8 mouse cellular contexts compared by ENCODE assay signal in the genomic region with DNA sequence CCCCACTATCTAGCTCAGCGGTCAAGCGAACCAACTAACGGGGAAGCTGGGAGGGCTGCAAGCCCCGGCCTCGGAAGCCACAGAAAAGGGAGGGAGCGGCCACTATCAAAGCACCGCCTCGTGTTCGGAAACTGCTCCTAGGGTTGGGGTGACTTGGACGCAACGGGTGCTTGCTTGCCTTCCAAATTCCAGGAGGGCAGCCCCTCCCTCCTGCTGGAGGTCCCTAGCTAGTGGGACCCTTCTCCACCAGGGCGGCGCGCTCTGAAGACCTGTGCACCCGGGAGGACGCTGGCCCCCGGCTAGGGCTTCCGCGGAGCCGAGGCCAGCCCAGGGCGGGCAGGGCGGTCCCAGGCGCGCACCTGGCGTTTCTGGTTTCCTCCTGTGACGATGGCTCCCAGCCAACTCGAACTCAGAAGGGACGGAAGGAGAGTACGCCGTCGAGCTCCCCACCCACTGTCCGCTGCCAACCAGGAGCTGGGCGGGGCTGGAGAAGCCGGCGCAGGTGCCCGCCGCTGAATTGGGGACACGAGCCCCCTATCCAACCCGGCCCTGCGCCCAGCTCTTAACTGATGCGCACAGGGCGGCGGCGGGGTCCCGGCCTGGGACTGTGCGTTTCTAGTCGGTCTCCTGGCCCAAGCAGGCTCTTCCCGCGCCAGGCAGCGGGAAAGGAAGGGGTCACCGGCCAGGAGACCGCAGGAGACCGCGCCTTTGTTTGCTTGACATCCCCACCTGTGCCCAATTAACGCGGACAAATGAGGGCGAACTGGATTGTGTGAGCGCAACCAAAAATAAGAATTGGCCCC. TPM values are rescaled to one million over a fixed set of nuclear protein-coding genes. Genes with fewer than 3 reads are reported as not detected.
DNase-seq lines count a peak whose midpoint lies in the region; ATAC-seq lines count a peak whose summit lies in the region.

No protein-coding gene starts in this region.

- H3K36me3 ChIP-seq in embryonic facial prominence, embryonic 14.5 days (ENCODE audit: control insufficient read depth, insufficient read depth, low read length), result no peaks in the 10 kb centered on the region
- H3K36me3 ChIP-seq in hindbrain, embryonic 12.5 days, result no peaks in the 10 kb centered on the region
- no peaks in the 10 kb centered on the region for H3K36me3 ChIP-seq in limb, embryonic 15.5 days
- H3K36me3 ChIP-seq in midbrain, embryonic 14.5 days (ENCODE audit: control insufficient read depth, insufficient read depth, low read length), result no peaks in the 10 kb centered on the region
- no peaks in the 10 kb centered on the region for H3K36me3 ChIP-seq in stomach, embryonic 15.5 days

- H3K9ac ChIP-seq in embryonic facial prominence, embryonic 14.5 days (ENCODE audit: low read depth, low read length), result peak overlapping the region; percentile 55
- peak overlapping the region; percentile 45; the same call in 1 of the 2 replicates for H3K9ac ChIP-seq in hindbrain, embryonic 12.5 days
- H3K9ac ChIP-seq in limb, embryonic 15.5 days, result 0 out of 2 replicates have a peak overlapping the region, but pooled peaks have one; percentile 14
- H3K9ac ChIP-seq in midbrain, embryonic 14.5 days (replicated peaks; ENCODE audit: low read length), result no peak overlapping the region; the same call in 1 of the 2 replicates
- peak overlapping the region; percentile 44; the same call in 1 of the 2 replicates for H3K9ac ChIP-seq in stomach, embryonic 15.5 days

- WGBS in embryonic facial prominence, embryonic 14.5 days, result 0% methylated on average over 47 of the region's 58 CpGs
- under 1% methylated on average over 58 of the region's 58 CpGs for WGBS in hindbrain, embryonic 12.5 days
- WGBS in limb, embryonic 15.5 days, result under 1% methylated on average over 57 of the region's 58 CpGs
- WGBS in midbrain, embryonic 14.5 days, result under 1% methylated on average over 58 of the region's 58 CpGs
- WGBS in stomach, embryonic 15.5 days, result 1% methylated on average over 58 of the region's 58 CpGs

- ATAC-seq in embryonic facial prominence, embryonic 14.5 days (ENCODE audit: low read depth), result peak; percentile 86
- ATAC-seq in hindbrain, embryonic 12.5 days (ENCODE audit: low FRiP score), result peak; percentile 46; the same call in 1 of the 2 replicates
- ATAC-seq in limb, embryonic 15.5 days (ENCODE audit: insufficient number of reproducible peaks, low FRiP score, low TSS enrichment, low read depth), result 0 out of 2 replicates have a peak, but pooled peaks have one; percentile 13
- no peak for ATAC-seq in midbrain, embryonic 14.5 days (ENCODE audit: low FRiP score, low TSS enrichment)
- peak; percentile 90 for ATAC-seq in stomach, embryonic 15.5 days (ENCODE audit: insufficient read depth, low FRiP score, low read depth)

- peaks cover 15% of the 10 kb centered on the region for H3K4me1 ChIP-seq in embryonic facial prominence, embryonic 14.5 days (ENCODE audit: control insufficient read depth, insufficient read depth, low read length)
- H3K4me1 ChIP-seq in hindbrain, embryonic 12.5 days, result peaks cover 9% of the 10 kb centered on the region
- H3K4me1 ChIP-seq in limb, embryonic 15.5 days, result peaks cover 21% of the 10 kb centered on the region
- no peaks in the 10 kb centered on the region; the same call in 1 of the 2 replicates for H3K4me1 ChIP-seq in midbrain, embryonic 14.5 days (ENCODE audit: control insufficient read depth, insufficient read depth, low read length)
- H3K4me1 ChIP-seq in stomach, embryonic 15.5 days, result peaks cover 19% of the 10 kb centered on the region; the same call in 1 of the 2 replicates

- H3K9me3 ChIP-seq in embryonic facial prominence, embryonic 14.5 days (ENCODE audit: control insufficient read depth, low read length), result no peaks in the 10 kb centered on the region
- no peaks in the 10 kb centered on the region for H3K9me3 ChIP-seq in hindbrain, embryonic 12.5 days (replicated peaks)
- no peaks in the 10 kb centered on the region for H3K9me3 ChIP-seq in limb, embryonic 15.5 days
- H3K9me3 ChIP-seq in midbrain, embryonic 14.5 days (ENCODE audit: control insufficient read depth, low read length), result no peaks in the 10 kb centered on the region
- H3K9me3 ChIP-seq in stomach, embryonic 15.5 days, result no peaks in the 10 kb centered on the region

- peak; percentile 13 for DNase-seq in right cerebral cortex, postnatal 14 days
- no peak for DNase-seq in right cerebral cortex, adult 18-20 months
- peak; percentile 74 for DNase-seq in embryonic facial prominence, embryonic 14.5 days (ENCODE audit: low spot score)
- DNase-seq in midbrain, embryonic 14.5 days, result peak; percentile 29
- DNase-seq in frontal cortex, postnatal 25 days (ENCODE audit: low spot score in 2 of 2), result no peak

- H3K4me3 ChIP-seq in embryonic facial prominence, embryonic 14.5 days (ENCODE audit: low read depth, low read length), result peak overlapping the region; percentile 43
- H3K4me3 ChIP-seq in hindbrain, embryonic 12.5 days, result peak overlapping the region; percentile 33
- peak overlapping the region; percentile 43 for H3K4me3 ChIP-seq in limb, embryonic 15.5 days
- H3K4me3 ChIP-seq in midbrain, embryonic 14.5 days (replicated peaks; ENCODE audit: low read depth, low read length), result peak overlapping the region; percentile 33
- peak overlapping the region; percentile 45 for H3K4me3 ChIP-seq in stomach, embryonic 15.5 days (replicated peaks)

- H3K27ac ChIP-seq in embryonic facial prominence, embryonic 14.5 days (replicated peaks; ENCODE audit: low read depth, low read length), result peak overlapping the region; percentile 57
- no peak overlapping the region for H3K27ac ChIP-seq in hindbrain, embryonic 12.5 days
- H3K27ac ChIP-seq in limb, embryonic 15.5 days, result no peak overlapping the region
- H3K27ac ChIP-seq in midbrain, embryonic 14.5 days (replicated peaks; ENCODE audit: low read depth, low read length), result no peak overlapping the region
- peak overlapping the region; percentile 92 for H3K27ac ChIP-seq in stomach, embryonic 15.5 days

- peak overlapping the region; percentile 79 for H3K4me2 ChIP-seq in embryonic facial prominence, embryonic 14.5 days (ENCODE audit: low read depth, low read length)
- peak overlapping the region; percentile 61 for H3K4me2 ChIP-seq in hindbrain, embryonic 12.5 days (replicated peaks)
- H3K4me2 ChIP-seq in limb, embryonic 15.5 days, result peak overlapping the region; percentile 86
- H3K4me2 ChIP-seq in midbrain, embryonic 14.5 days (ENCODE audit: low read length), result peak overlapping the region; percentile 54
- peak overlapping the region; percentile 86 for H3K4me2 ChIP-seq in stomach, embryonic 15.5 days

- peaks cover 11% of the 10 kb centered on the region; the same call in 1 of the 2 replicates for H3K27me3 ChIP-seq in embryonic facial prominence, embryonic 14.5 days (replicated peaks; ENCODE audit: control insufficient read depth, insufficient read depth, low read length)
- H3K27me3 ChIP-seq in hindbrain, embryonic 12.5 days, result peaks cover 34% of the 10 kb centered on the region
- peaks cover 11% of the 10 kb centered on the region for H3K27me3 ChIP-seq in limb, embryonic 15.5 days
- peaks cover 14% of the 10 kb centered on the region for H3K27me3 ChIP-seq in midbrain, embryonic 14.5 days (ENCODE audit: control insufficient read depth, insufficient read depth, low read length)
- H3K27me3 ChIP-seq in stomach, embryonic 15.5 days (replicated peaks), result peaks cover 6% of the 10 kb centered on the region; the same call in 1 of the 2 replicates

RNA-seq across cellular contexts. Expression of gene Ttll10, which starts 18.5 kb away (rescaled TPM):
- 1.2 and 2.8 TPM in 2 replicates for polyA plus RNA-seq in embryonic facial prominence, embryonic 14.5 days (2014; fragmentation: Nextera tagmentation; extraction: Ambion mirVana)
- 0.14 and 0.32 TPM in 2 replicates for polyA plus RNA-seq in hindbrain, embryonic 12.5 days (2016; fragmentation: Nextera tagmentation; extraction: Ambion mirVana)
- 2.5 and 3.1 TPM in 2 replicates for polyA plus RNA-seq in limb, embryonic 15.5 days (2015; fragmentation: Nextera tagmentation; extraction: Ambion mirVana)
- 0.28 TPM in 1 of 2 replicates, not detected in the other for polyA plus RNA-seq in midbrain, embryonic 14.5 days (2014; fragmentation: Nextera tagmentation; extraction: Ambion mirVana)
- polyA plus RNA-seq in stomach, embryonic 15.5 days (2015; fragmentation: Nextera tagmentation; extraction: Ambion mirVana), result 4.1 and 5.0 TPM in 2 replicates

RNA-seq across cellular contexts. Expression of gene 9430015G10Rik, which starts 32.1 kb away (rescaled TPM):
- polyA plus RNA-seq in embryonic facial prominence, embryonic 14.5 days (2014; fragmentation: Nextera tagmentation; extraction: Ambion mirVana), result 26.6 and 30.9 TPM in 2 replicates
- polyA plus RNA-seq in hindbrain, embryonic 12.5 days (2016; fragmentation: Nextera tagmentation; extraction: Ambion mirVana), result 49.6 and 50.8 TPM in 2 replicates
- polyA plus RNA-seq in limb, embryonic 15.5 days (2015; fragmentation: Nextera tagmentation; extraction: Ambion mirVana), result 29.9 and 31.8 TPM in 2 replicates
- polyA plus RNA-seq in midbrain, embryonic 14.5 days (2014; fragmentation: Nextera tagmentation; extraction: Ambion mirVana), result 26.1 and 32.8 TPM in 2 replicates
- 27.3 and 29.9 TPM in 2 replicates for polyA plus RNA-seq in stomach, embryonic 15.5 days (2015; fragmentation: Nextera tagmentation; extraction: Ambion mirVana)

RNA-seq across cellular contexts. Expression of gene Tnfrsf18, which starts 51.7 kb away (rescaled TPM):
- polyA plus RNA-seq in embryonic facial prominence, embryonic 14.5 days (2014; fragmentation: Nextera tagmentation; extraction: Ambion mirVana), result 2.7 and 3.1 TPM in 2 replicates
- polyA plus RNA-seq in hindbrain, embryonic 12.5 days (2016; fragmentation: Nextera tagmentation; extraction: Ambion mirVana), result 1.8 and 2.6 TPM in 2 replicates
- polyA plus RNA-seq in limb, embryonic 15.5 days (2015; fragmentation: Nextera tagmentation; extraction: Ambion mirVana), result 3.6 and 5.4 TPM in 2 replicates
- polyA plus RNA-seq in midbrain, embryonic 14.5 days (2014; fragmentation: Nextera tagmentation; extraction: Ambion mirVana), result 1.4 and 2.4 TPM in 2 replicates
- 2.3 and 2.5 TPM in 2 replicates for polyA plus RNA-seq in stomach, embryonic 15.5 days (2015; fragmentation: Nextera tagmentation; extraction: Ambion mirVana)

RNA-seq across cellular contexts. Expression of gene Rnf223, which starts 52.6 kb away (rescaled TPM):
- 0.31 and 0.45 TPM in 2 replicates for polyA plus RNA-seq in embryonic facial prominence, embryonic 14.5 days (2014; fragmentation: Nextera tagmentation; extraction: Ambion mirVana)
- polyA plus RNA-seq in hindbrain, embryonic 12.5 days (2016; fragmentation: Nextera tagmentation; extraction: Ambion mirVana), result 0.56 and 0.76 TPM in 2 replicates
- 1.0 and 1.2 TPM in 2 replicates for polyA plus RNA-seq in limb, embryonic 15.5 days (2015; fragmentation: Nextera tagmentation; extraction: Ambion mirVana)
- 0.81 and 0.92 TPM in 2 replicates for polyA plus RNA-seq in midbrain, embryonic 14.5 days (2014; fragmentation: Nextera tagmentation; extraction: Ambion mirVana)
- polyA plus RNA-seq in stomach, embryonic 15.5 days (2015; fragmentation: Nextera tagmentation; extraction: Ambion mirVana), result 0.39 and 0.44 TPM in 2 replicates

Comparison
In these comparisons a context has a peak if more than half of its experiments do, and no peak if none do; other contexts are left out.
1. DNase-seq: peak in right cerebral cortex, postnatal 14 days (single experiment), embryonic facial prominence, embryonic 14.5 days (single experiment) and midbrain, embryonic 14.5 days (single experiment); none in right cerebral cortex, adult 18-20 months (single experiment) and frontal cortex, postnatal 25 days (0 of 2).
2. H3K27ac ChIP-seq: peak in embryonic facial prominence, embryonic 14.5 days (single experiment) and stomach, embryonic 15.5 days (single experiment); none in hindbrain, embryonic 12.5 days (single experiment), limb, embryonic 15.5 days (single experiment) and midbrain, embryonic 14.5 days (single experiment).
3. Peak in every context shown above with its lines, with median percentiles within 50 percentile points of each other: H3K4me2 ChIP-seq and H3K4me3 ChIP-seq.